Mouse (Mus musculus): Measurements from ENCODE around the gene Lrig1.

Gene Lrig1

DNA sequence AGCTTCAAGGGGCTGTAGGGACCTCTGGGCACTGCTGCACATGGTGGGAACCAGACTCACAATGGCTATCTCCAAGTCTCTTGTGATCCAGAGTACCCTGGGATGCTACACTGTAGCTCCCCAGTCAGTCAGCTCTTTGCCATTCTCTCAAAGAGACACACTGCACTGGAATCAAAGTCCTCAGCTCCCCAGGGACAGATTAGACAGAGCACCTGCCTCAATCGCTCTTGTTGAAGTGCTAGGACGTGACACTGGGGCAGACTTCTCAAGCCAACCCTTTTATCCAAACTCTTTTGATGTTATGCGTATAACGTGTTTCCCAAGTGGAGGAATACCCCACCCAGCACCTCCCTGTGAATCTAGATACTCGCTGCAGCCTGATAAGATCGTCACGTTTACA is 23.7 kb downstream of the Lrig1 start:
- DNase-seq (ENCODE audit: low spot score), result no peak

DNA sequence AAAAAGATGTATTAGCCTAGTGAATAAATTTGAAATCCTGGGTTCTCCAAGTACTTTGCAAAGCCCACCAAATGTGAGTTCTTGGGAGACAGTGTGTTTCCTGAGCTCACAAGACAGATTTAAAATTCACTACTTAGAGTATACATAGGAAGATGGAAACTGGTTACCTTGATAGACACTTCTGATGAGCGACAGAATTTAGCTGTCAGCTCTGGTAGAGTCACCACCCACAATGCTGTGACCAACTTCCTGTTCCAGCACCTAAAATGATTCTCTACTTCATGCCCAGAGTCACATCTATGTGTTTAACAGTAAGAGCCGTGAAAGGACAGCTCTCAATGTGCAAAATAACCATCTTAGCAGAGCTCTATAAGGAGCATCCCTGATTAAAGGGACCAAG is 27.5 kb downstream of the Lrig1 start:
- no peak for DNase-seq (ENCODE audit: low spot score)

DNA sequence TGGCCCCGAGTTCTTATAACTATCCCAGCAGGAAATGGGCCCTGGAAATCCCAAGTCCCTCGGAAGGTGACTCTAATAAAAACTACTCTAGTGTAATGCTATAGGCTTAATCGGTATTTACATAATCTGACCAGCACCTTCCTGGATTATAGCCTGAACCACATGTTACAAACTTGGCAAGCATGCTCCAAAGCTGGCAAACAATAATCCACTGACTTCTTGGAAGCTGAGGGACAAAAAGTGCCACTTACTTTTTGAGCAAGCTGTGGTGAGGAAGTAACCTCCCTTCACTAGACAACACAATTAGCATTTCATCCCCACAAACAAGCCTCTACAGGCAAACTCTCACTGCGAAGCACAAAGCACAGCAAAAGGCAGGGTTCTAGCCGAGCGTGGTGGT is 30.6 kb downstream of the Lrig1 start:
- no peak for DNase-seq (ENCODE audit: low spot score)

DNA sequence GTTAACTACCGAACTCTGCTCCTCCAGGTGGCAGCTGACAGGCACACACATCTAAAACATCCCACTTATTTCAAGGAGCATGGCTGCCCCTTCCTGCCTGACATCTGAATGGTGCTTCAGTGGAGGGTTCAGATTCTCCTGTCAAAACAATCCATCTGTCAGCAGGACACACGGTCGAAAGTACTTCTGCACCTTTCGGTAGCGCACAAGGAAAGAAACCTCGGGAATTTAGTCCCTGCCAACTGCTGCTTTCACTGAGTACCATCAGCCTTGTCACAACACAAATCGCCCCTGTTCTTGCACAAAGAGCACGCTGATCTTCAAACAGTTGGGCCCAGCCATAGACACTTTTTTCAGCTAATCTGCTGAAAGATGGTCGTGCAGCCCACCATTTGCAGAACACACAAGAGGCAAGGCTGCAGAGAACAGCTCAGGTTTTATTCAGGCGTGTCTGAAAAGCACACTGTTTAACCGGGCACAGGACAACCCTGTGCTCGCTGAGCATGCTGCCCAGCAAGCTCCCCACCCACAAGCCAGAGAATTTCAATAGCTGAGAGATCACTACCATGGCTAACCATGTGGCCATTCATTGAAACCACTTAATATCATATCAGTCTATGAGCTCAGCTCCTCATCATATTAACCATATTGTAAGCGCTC is 31.6 kb downstream of the Lrig1 start:
- peak; percentile 58 for DNase-seq (ENCODE audit: low spot score)

DNA sequence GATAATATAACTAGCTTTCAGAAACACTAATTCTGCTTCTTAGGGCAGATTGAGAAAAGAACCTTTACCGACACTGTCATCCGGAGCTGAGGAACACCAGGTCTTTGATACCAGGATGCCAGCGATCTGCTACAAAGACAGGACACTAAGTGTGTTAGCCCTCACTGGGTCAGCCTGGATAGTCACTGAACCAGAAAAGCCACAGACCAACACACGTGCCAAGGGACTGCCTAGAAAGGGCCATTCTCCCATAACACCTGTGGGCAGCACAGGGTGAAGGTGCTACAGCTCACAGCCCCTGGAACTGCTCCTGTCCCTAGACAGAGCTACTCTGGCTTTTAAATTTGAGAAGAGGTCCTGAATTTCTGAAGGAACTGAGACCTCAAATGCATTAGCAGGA is 32.8 kb downstream of the Lrig1 start:
- no peak for DNase-seq (ENCODE audit: low spot score)

DNA sequence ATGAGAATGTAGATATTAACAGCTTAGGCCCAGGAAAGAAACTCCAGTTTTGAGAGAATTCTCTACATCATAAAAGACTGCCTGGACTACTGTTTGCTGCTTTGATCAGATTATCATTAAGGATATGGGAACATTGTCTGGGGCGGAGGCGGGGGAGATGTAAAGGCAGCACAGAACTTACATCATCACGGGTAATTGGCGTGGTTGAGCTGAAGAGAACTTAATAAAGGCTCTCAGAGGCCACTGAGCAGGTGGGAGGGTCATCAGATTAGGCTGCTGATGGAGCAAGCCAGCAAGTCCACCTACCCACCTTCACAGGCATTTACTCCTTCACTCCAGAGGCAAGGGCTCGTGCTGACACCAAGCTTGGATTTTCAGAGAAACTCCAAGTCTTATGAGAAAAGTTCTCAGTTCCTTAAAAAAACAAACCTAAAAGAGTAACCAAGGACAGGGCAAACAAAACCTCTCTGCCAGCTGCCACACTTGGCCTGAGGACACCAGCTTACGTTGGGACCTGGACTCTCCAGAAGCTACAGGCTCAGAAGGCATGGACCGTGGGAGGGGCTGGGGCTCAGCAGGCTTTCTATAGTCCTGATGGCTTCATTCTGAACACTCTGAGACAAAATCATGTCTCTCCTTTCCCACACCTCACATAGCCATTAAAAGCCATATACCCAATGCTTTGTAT is 33.4 kb downstream of the Lrig1 start:
- DNase-seq (ENCODE audit: low spot score), result no peak

DNA sequence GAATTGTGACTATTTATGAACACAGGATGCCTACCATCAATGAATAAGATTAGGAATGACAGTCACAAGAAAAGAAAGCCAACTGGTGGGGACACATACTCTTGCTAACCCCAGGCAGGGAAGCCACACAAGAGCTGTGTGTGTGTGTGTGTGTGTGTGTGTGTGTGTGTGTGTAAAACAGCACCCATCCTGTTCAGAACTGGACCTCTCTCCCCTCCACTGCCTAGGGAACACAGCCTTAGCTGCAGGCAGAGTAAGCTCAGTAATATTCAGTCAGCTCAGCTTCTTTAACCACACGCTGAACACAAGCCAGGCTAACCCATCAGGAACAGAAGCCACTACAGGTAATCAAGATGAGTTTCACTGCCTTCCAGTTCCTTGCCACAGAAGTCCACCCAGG is 34.3 kb downstream of the Lrig1 start:
- DNase-seq (ENCODE audit: low spot score), result no peak

DNA sequence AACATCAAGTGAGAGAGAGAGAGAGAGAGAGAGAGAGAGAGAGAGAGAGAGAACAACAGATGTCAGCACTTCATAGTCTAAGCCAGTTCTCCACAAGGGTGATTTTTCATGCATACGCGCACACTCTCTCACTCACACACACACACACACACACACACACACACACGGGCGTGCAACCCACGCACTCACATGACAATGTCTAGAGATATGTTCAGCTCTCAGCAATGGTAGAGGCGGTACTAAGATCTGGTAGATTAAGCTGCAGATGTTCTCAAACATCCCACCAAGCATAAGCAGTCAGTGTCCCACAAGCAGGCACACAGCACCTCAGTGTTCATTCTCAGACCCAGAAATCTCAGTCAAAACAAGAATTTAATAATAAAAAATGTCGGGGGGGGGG is 34.7 kb downstream of the Lrig1 start:
- DNase-seq (ENCODE audit: low spot score), result no peak

DNA sequence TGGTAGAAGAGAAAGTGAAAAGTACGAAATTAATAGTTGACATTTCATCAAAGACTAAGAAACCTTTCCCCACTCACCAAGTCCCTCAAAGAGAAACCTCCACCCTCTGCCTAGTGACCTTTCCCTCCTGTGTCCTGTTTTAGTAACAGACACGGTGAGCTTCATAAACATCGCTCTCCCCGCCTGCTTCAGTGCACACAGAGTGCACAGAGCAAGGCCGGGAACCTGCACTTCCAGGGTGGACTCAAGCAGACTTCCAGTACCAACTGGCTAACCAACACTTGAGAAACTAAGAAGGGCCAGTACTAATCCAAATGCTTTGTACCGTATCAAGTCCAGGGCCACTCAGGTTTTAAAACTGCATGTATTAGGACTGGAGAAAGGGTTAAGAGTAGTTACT is 36.0 kb downstream of the Lrig1 start:
- no peak for DNase-seq (ENCODE audit: low spot score)

DNA sequence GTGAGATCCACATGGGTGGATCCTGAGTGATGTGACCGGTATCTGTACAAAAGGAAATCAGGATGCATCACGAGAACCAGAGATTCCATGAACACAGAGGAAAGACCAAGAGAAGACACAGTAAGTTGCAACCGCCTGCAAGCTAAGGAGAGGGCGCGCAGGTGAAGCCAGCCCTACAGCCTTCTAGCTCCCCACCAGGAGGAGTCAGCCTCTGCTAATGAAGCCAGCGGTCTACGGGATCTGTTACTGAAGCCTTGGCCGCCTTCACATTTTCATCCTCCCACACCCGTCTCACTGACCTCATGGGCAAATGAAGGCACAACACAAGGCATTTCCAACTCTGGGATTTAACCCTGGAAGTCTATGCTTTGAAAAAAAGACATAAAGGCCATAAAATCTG is 38.0 kb downstream of the Lrig1 start:
- DNase-seq (ENCODE audit: low spot score), result peak; percentile 24

DNA sequence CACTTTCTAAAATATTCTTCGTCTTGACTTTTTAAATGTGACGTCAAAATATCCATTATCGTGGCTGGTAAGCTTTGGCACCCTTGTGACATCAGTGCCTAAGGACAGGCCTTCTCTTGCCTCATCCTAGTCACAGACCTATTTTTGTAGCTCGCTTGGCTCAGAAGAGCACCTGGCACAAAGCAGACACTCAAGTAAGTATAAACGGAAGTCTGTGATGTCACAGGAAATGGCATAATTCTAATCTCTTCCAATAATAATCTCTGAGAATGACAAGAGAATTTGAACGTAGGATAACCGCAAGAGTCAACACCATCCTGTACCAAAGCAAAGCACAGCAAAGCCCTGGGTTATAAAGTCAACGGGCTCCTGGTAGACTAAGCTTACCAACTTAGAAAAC is 38.6 kb downstream of the Lrig1 start:
- DNase-seq (ENCODE audit: low spot score), result no peak

DNA sequence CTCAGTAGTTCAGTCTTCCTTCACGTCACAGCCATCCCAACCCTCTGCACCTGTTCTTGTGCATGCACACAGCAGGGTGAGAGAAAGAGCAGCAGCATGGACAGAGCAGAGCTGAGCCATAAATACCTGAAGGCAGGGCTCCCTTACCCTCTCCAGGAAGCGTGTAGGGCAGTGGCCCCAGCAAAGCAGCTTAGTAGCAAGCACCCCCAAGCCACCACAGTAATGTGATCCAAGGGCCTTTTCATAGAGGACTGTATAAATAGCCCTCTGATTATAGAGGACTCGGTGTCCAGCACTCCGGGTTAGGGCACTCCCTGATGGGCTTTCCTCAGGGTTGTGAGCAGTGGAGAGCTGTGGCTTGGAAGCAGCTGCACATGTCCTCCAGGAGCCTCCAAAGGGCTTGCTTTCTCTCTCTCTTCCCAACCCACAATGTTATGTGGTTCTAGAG is 40.0 kb downstream of the Lrig1 start:
- DNase-seq (ENCODE audit: low spot score), result no peak

DNA sequence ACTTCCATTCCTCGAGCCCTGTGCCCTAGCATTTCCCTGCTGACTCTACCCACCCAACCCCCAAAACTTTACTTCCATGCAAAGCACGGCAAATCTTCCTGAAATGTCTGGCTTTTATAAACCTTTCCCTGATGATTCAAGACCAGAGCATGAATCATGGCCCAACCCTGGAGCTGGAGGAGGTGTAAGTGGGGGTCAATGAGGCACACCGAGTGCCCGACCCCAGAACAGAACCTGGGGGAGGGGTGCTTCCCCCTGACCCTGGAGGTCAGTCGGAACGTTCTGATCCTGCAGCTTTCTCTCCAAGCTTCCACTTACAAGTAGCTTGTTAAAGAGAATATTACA is 41.9 kb downstream of the Lrig1 start:
- no peak for DNase-seq (ENCODE audit: low spot score)

DNA sequence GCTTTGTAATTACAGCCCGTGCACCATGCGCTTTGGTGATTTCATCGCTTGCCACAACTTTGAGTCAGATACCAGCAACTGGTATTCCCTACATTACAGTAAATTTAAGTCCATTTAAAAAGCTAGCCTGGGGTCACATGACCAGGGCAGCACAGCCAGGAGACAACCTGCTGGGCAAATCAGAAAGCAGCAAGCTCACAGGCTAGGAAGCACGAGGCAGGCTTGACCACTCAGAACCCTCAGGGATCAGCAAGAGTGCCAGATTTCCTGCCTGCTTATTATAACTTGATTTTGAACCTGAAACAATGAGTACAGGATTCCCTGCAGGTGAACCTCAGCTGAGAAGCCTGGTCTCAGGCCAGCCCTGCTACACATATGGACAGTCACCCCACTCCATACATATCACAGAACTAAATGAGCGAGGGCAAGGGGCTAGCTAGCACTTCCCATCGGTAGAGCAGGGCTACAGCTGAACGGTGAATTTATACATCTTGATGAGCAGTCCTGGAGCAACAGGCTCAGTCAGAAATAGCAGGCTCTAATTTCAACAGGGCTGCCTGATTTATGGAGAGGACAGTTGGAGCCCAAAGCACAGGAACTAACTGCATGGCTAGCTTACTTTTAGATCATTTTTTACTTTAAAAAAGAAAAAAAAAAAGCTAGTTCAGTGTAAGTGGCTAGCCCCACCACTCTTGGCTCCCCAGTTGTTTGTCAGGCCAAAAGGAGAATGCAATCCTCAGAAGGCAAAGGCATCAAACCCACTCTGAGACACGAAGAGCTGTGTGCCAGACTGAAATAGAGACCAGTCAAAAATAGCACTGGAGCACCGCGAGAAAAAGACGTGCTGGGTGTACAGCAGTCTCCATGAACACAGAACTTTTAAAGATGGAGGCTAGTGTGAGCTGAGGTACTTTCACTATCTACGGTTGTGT is 42.5 kb downstream of the Lrig1 start:
- DNase-seq (ENCODE audit: low spot score), result no peak

DNA sequence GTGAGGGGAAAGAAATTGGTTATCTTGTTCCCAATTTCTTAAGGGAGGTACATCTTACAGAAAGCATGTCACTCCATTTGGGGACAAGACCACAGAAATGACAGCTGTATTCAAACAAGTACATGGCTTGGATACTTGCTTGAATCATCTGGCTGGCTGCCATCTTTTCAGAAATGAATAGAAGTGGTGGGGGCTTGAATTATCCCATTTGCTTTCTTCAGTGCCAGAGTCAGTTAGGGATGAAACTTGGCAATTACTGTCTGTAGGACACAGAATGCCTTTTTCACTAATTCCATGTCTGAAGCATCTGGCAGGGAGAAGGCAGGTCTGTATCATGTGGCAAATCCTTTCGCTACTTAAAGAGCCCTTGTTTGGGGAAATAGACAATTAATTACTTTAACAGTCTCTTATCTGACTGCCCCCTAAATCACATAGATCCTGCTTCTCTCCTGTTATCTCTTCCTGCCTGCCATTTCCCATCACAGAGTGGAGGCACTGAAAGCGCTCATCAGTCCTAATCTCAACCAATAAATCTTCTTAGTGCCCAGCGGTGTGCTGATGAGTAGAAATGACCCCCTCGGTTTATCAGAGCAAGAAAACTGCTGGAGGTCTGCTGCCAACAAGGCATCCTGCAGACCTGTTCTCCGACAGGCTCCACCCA is 44.0 kb downstream of the Lrig1 start:
- DNase-seq (ENCODE audit: low spot score), result no peak

DNA sequence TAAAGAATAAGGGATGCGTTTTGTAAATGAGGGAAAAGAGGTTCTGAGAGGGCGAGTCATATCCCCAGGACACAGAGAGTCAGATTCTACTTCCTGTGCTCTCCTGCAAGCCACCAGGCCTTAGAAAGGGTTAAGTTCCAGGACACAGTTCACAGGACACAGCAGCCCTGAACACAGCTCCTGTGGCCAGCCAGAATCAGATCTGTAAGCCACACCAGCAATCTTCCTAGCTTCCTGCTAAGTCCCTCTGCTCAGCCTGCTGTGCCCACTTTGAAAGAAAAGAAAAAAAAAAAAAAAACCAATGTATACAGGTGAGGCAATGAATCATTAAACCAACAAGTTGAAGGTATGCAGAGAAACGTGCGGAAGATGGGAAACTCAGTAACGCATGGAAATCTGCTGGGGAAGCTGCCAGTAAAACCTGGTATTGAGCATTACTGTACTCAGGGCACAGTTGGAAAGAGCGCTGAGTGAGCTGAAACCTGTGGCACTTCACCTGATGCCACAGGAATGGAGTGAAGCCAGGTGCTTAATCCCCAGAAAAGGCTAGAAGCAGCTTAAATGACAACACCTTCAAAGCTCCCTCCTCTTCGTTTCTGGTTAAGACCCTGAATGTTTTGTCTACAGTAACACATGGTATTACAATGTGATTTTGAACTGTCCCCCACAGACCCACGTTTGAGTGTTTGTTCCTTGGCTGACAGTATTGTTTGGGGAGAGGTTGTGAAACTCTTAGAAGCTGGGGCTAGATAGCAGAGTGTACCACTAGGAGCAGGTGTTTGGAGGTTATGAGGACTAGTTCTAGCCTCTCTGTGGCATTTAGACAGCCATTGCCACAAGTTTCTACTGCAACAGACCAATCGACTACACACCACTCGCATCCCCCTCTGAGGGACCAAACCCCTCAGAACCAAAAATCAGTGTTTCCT is 46.3 kb downstream of the Lrig1 start:
- no peak for DNase-seq (ENCODE audit: low spot score)

DNA sequence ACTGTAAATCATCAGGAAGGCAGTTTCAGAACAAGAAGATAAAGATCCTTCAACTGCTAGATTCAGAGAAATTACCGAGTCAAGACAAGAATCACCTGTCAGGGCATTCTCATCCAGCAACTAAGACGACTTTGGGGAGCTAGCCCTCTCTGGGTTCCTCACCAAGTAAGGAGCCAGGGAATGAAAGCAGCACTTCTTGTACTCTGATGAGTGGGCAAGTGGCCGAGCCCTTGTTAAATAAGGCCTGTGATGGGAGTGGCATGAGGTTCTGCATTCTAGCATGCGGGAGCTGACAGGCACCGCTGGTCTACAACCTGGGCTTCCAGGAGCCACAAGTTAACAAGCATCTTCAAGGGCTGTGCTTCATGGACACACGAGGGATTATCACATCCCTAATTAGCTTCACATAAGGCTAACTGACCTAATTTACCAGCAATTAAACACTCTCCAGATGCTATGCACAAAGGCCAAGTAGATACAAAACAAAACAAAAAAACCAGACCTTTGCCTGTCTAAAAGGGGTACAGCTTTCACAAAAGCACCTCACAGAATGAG is 47.2 kb downstream of the Lrig1 start:
- no peak for DNase-seq (ENCODE audit: low spot score)

DNA sequence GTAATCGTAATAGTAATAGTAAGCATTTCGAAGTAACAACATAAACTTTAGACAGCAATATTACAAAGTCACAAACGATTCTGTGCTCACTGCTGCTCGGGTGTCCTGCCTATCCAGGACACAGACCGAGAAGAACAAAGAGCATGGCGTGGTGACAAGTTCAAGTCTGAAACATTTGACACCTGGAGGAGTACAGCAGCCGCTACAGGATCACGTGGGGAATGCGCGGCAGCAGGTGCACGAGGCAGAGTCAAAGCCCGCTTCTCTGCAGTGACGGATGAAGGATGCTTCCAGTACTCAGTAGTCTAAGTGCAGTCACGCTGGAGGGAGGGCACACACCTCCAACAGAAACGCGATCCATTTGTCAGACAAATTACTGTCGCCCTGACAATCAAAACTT is 48.4 kb downstream of the Lrig1 start:
- DNase-seq (ENCODE audit: low spot score), result no peak

DNA sequence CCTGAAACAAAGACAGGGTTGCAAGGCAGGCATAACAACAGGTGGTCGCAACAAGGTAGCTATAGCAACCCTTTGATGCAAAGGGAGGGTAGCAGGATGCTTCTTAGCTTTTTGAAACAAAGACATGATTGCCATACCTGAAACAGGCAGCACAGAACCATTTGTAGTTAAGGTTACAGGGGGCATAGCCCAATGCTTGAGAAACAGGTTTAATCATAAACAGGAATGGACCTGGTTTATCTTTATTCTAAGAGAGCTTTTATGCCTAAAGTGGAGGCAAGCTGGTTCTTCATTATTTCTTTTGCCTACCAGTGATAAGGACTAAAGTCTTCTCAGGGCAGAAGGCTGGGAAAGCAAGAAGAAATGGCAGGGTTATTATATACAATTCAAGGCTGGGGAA is 50.3 kb downstream of the Lrig1 start:
- DNase-seq (ENCODE audit: low spot score), result no peak

DNA sequence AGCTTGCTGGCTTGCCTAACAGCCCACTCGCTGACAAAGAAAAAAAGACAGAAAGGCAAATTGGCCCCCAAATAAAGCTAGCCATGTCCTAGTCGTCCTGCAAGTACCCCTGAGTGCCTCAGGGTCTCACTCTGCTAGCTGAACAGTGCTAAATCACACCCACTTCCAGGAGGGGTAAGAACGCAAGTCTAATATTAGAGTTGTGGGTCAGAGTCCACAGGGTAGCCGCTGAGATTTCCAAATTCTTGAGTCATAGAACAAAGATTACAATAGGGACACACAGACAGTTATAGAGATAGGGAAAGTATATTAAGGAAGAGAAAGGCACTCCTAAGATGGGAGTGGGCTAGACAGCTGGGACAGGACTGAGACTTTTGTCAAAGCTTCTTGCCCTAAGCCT is 51.5 kb downstream of the Lrig1 start:
- DNase-seq (ENCODE audit: low spot score), result no peak

Data from embryo, embryonic 10 days (tissue).